Comparison of ENCODE assay signal across 8 mouse cellular contexts in the genomic region with DNA sequence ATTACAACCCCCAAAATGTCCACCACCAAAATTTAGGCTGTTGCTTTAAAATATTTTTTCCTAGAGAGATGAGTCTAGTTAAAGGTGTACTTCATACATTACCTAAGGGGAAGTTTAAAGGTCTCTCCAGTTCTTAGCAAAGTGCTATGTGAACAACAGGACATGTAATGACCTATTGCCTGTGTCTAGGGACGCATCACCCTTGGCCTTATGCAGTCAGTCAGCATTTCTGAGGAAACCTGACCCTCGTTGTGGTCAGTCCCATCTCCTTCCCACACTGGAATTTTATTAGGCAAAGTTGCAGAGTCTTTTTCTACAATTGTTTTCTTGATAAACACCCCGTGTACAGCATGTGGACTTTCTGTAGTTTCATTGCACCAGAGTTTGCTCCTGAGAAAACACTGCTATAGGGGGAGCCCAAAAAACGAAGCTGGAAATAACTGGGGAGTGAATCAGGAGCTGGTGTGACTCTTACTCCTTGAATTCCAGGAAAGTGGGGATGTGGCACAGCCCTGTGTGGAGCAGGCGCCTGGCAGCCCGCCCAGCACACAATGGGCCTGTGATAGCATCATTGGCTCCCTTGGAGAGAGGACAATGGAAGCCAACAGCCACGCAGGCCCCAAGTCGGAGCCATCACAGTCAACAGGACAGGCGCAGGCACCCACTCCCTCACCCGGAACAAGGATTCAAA.
DNase-seq lines count a peak whose midpoint lies in the region; ATAC-seq and TF ChIP-seq lines count a peak whose summit lies in the region.

No protein-coding gene starts in this region.

- H3K36me3 ChIP-seq in heart, embryonic 10.5 days, result no peaks in the 10 kb centered on the region
- no peaks in the 10 kb centered on the region for H3K36me3 ChIP-seq in heart, embryonic 14.5 days (ENCODE audit: control insufficient read depth, insufficient read depth, low read length)
- H3K36me3 ChIP-seq in lung, embryonic 14.5 days (ENCODE audit: insufficient read depth), result no peaks in the 10 kb centered on the region

- no peak overlapping the region for H3K27ac ChIP-seq in heart, embryonic 10.5 days
- peak overlapping the region; percentile 33 to 34; a peak in 3 of 4 replicates for H3K27ac ChIP-seq in heart, embryonic 14.5 days (replicated peaks in 1 of 2; ENCODE audit: control insufficient read depth in 1 of 2, insufficient read depth in 1 of 2, low read depth in 2 of 2, low read length in 2 of 2)
- H3K27ac ChIP-seq in lung, embryonic 14.5 days (ENCODE audit: low read depth), result no peak overlapping the region

- TF ChIP-seq CTCF in lung, embryonic 14.5 days (IDR thresholded peaks at IDR 0.05; ENCODE audit: low read depth), result no peak

- H3K27me3 ChIP-seq in heart, embryonic 10.5 days (ENCODE audit: insufficient read depth, poor library complexity, severe bottlenecking), result peaks cover 11% of the 10 kb centered on the region; the same call in 1 of the 2 replicates
- H3K27me3 ChIP-seq in heart, embryonic 14.5 days (ENCODE audit: control insufficient read depth, insufficient read depth, low read length), result no peaks in the 10 kb centered on the region; the same call in 1 of the 2 replicates
- H3K27me3 ChIP-seq in lung, embryonic 14.5 days (ENCODE audit: insufficient read depth, low read length), result no peaks in the 10 kb centered on the region

- DNase-seq in heart, adult 11 months, result peak; percentile 99
- no peak for DNase-seq in heart, embryonic 10.5 days (ENCODE audit: low spot score)
- peak; percentile 96 for DNase-seq in NIH3T3 (ENCODE audit: low read depth)
- peak; percentile 37 for DNase-seq in lung, embryonic 14.5 days
- DNase-seq in c-Kit-positive CD71-positive TER-119-positive erythroid progenitor cells, embryonic 14.5 days (ENCODE audit: low spot score), result no peak
- no peak for DNase-seq in cerebellum, adult 18-20 months
- no peak for DNase-seq in thymus, postnatal 36 days

- H3K4me1 ChIP-seq in heart, embryonic 10.5 days, result peaks cover 10% of the 10 kb centered on the region
- peaks cover 5 to 9% of the 10 kb centered on the region in 2 experiments for H3K4me1 ChIP-seq in heart, embryonic 14.5 days (ENCODE audit: control insufficient read depth in 2 of 2, insufficient read depth in 2 of 2, low read length in 2 of 2)
- H3K4me1 ChIP-seq in lung, embryonic 14.5 days (ENCODE audit: insufficient read depth), result 0 out of 2 replicates have a peak, but pooled peaks cover 2% of the 10 kb centered on the region

- H3K9me3 ChIP-seq in heart, embryonic 10.5 days, result no peaks in the 10 kb centered on the region
- H3K9me3 ChIP-seq in heart, embryonic 14.5 days (ENCODE audit: control insufficient read depth, low read length), result no peaks in the 10 kb centered on the region
- no peaks in the 10 kb centered on the region for H3K9me3 ChIP-seq in lung, embryonic 14.5 days (ENCODE audit: low read depth, low read length)

- ATAC-seq in heart, embryonic 14.5 days (ENCODE audit: insufficient number of reproducible peaks, insufficient read depth, low FRiP score, low read depth), result peak; percentile 72; the same call in 1 of the 2 replicates
- no peak for ATAC-seq in lung, embryonic 14.5 days (ENCODE audit: insufficient read depth)

- H3K4me3 ChIP-seq in heart, embryonic 10.5 days, result no peak overlapping the region
- H3K4me3 ChIP-seq in heart, embryonic 14.5 days (ENCODE audit: control insufficient read depth in 1 of 2, insufficient read depth in 1 of 2, low read depth in 1 of 2, low read length in 2 of 2), result no peak overlapping the region
- H3K4me3 ChIP-seq in lung, embryonic 14.5 days (ENCODE audit: low read depth, low read length), result no peak overlapping the region

- 71% methylated on average over 10 of the region's 10 CpGs for WGBS in heart, embryonic 10.5 days
- 45% methylated on average over 10 of the region's 10 CpGs for WGBS in heart, embryonic 14.5 days
- WGBS in lung, embryonic 14.5 days, result 63% methylated on average over 10 of the region's 10 CpGs

- no peak overlapping the region for H3K4me2 ChIP-seq in heart, embryonic 14.5 days (ENCODE audit: low read length)
- H3K4me2 ChIP-seq in lung, embryonic 14.5 days, result no peak overlapping the region

- no peak overlapping the region for H3K9ac ChIP-seq in heart, embryonic 14.5 days (ENCODE audit: low read length)
- no peak overlapping the region for H3K9ac ChIP-seq in lung, embryonic 14.5 days

Comparison
In these comparisons a context has a peak if more than half of its experiments do, and no peak if none do; other contexts are left out.
1. DNase-seq: peak in heart, adult 11 months (single experiment), NIH3T3 (single experiment) and lung, embryonic 14.5 days (single experiment); none in heart, embryonic 10.5 days (single experiment), c-Kit-positive CD71-positive TER-119-positive erythroid progenitor cells, embryonic 14.5 days (single experiment), cerebellum, adult 18-20 months (0 of 2) and thymus, postnatal 36 days (0 of 2).
2. H3K27ac ChIP-seq: peak in heart, embryonic 14.5 days (2 of 2); none in heart, embryonic 10.5 days (single experiment) and lung, embryonic 14.5 days (single experiment).